ENCODE assay signal across 18 mouse cellular contexts in genomic region chr7:82972214-82973006, GRCm38 (mm10).
DNase-seq lines count a peak whose midpoint lies in the region; ATAC-seq and TF ChIP-seq lines count a peak whose summit lies in the region.
"Had no signal": no experiment of that assay in that cellular context is flagged by ENCODE, and none has a peak within 500 bp of the region (broad histone marks: within the 10 kb centered on the region; RNA-seq: fewer than 3 reads in every experiment).

No protein-coding gene starts in this region.

- H3K4me3 ChIP-seq in forebrain, embryonic 14.5 days (ENCODE audit: low read depth, low read length), result no peak overlapping the region
- no peak overlapping the region for H3K4me3 ChIP-seq in forebrain, embryonic 11.5 days (ENCODE audit: low read depth, low read length)
- H3K4me3 ChIP-seq in midbrain, postnatal 0 days (ENCODE audit: low read depth, low read length), result no peak overlapping the region
- no peak overlapping the region for H3K4me3 ChIP-seq in midbrain, embryonic 14.5 days (replicated peaks; ENCODE audit: low read depth, low read length)
- no peak overlapping the region for H3K4me3 ChIP-seq in forebrain, postnatal 0 days (ENCODE audit: low read depth, low read length)
- no peak overlapping the region for H3K4me3 ChIP-seq in midbrain, embryonic 16.5 days (ENCODE audit: low read depth, low read length)
- H3K4me3 ChIP-seq: intestine, embryonic 15.5 days; midbrain, embryonic 12.5 days; neural tube, embryonic 12.5 days had no signal

- no peak overlapping the region for H3K9ac ChIP-seq in forebrain, embryonic 14.5 days (ENCODE audit: low read length)
- H3K9ac ChIP-seq in forebrain, embryonic 11.5 days (ENCODE audit: low read length), result no peak overlapping the region
- no peak overlapping the region for H3K9ac ChIP-seq in midbrain, postnatal 0 days (replicated peaks; ENCODE audit: low read length, poor library complexity, severe bottlenecking)
- no peak overlapping the region for H3K9ac ChIP-seq in midbrain, embryonic 14.5 days (replicated peaks; ENCODE audit: low read length)
- no peak overlapping the region for H3K9ac ChIP-seq in forebrain, postnatal 0 days
- H3K9ac ChIP-seq in midbrain, embryonic 16.5 days (ENCODE audit: low read depth, low read length), result no peak overlapping the region
- H3K9ac ChIP-seq: intestine, embryonic 15.5 days; midbrain, embryonic 12.5 days; neural tube, embryonic 12.5 days had no signal

- ATAC-seq in forebrain, embryonic 14.5 days, result peak; percentile 37
- no peak for ATAC-seq in forebrain, embryonic 11.5 days (replicated peaks; ENCODE audit: low FRiP score)
- ATAC-seq in midbrain, postnatal 0 days (ENCODE audit: low FRiP score), result no peak
- ATAC-seq in midbrain, embryonic 14.5 days (ENCODE audit: low FRiP score, low TSS enrichment), result no peak
- peak; percentile 71 for ATAC-seq in forebrain, postnatal 0 days
- no peak for ATAC-seq in midbrain, embryonic 16.5 days
- ATAC-seq: intestine, embryonic 15.5 days had no signal

- H3K9me3 ChIP-seq in forebrain, embryonic 14.5 days (replicated peaks; ENCODE audit: control insufficient read depth, low read length), result no peaks in the 10 kb centered on the region
- H3K9me3 ChIP-seq in forebrain, embryonic 11.5 days (ENCODE audit: control insufficient read depth, low read length), result no peaks in the 10 kb centered on the region
- H3K9me3 ChIP-seq in midbrain, postnatal 0 days (ENCODE audit: low read length), result no peaks in the 10 kb centered on the region
- H3K9me3 ChIP-seq in midbrain, embryonic 14.5 days (ENCODE audit: control insufficient read depth, low read length), result no peaks in the 10 kb centered on the region
- no peaks in the 10 kb centered on the region for H3K9me3 ChIP-seq in forebrain, postnatal 0 days (ENCODE audit: low read length)
- H3K9me3 ChIP-seq in midbrain, embryonic 16.5 days (replicated peaks; ENCODE audit: control insufficient read depth, low read length, poor library complexity, severe bottlenecking), result no peaks in the 10 kb centered on the region
- H3K9me3 ChIP-seq: G1E; intestine, embryonic 15.5 days; neural tube, embryonic 12.5 days had no signal

- H3K4me2 ChIP-seq in forebrain, embryonic 14.5 days (ENCODE audit: low read length), result no peak overlapping the region
- H3K4me2 ChIP-seq in forebrain, embryonic 11.5 days (ENCODE audit: low read depth, low read length, severe bottlenecking), result no peak overlapping the region
- H3K4me2 ChIP-seq in midbrain, postnatal 0 days (ENCODE audit: low read depth, low read length, poor library complexity, severe bottlenecking), result no peak overlapping the region
- no peak overlapping the region for H3K4me2 ChIP-seq in midbrain, embryonic 14.5 days (ENCODE audit: low read length)
- no peak overlapping the region for H3K4me2 ChIP-seq in forebrain, postnatal 0 days (ENCODE audit: low read depth)
- no peak overlapping the region for H3K4me2 ChIP-seq in midbrain, embryonic 16.5 days (ENCODE audit: low read length)
- H3K4me2 ChIP-seq: intestine, embryonic 15.5 days; midbrain, embryonic 12.5 days; neural tube, embryonic 12.5 days had no signal

- no peak for TF ChIP-seq CTCF in midbrain, postnatal 0 days (IDR thresholded peaks at IDR 0.05)
- TF ChIP-seq CTCF in forebrain, postnatal 0 days (IDR thresholded peaks at IDR 0.05; ENCODE audit: low read depth), result no peak

- H3K36me3 ChIP-seq in forebrain, embryonic 14.5 days (ENCODE audit: control insufficient read depth, insufficient read depth, low read length), result no peaks in the 10 kb centered on the region
- H3K36me3 ChIP-seq in forebrain, embryonic 11.5 days (ENCODE audit: control insufficient read depth, insufficient read depth, low read length), result no peaks in the 10 kb centered on the region
- no peaks in the 10 kb centered on the region for H3K36me3 ChIP-seq in midbrain, postnatal 0 days (ENCODE audit: insufficient read depth, low read length)
- H3K36me3 ChIP-seq in midbrain, embryonic 14.5 days (ENCODE audit: control insufficient read depth, insufficient read depth, low read length), result no peaks in the 10 kb centered on the region
- no peaks in the 10 kb centered on the region for H3K36me3 ChIP-seq in forebrain, postnatal 0 days (ENCODE audit: insufficient read depth)
- no peaks in the 10 kb centered on the region for H3K36me3 ChIP-seq in midbrain, embryonic 16.5 days (ENCODE audit: control insufficient read depth, insufficient read depth, low read length)
- H3K36me3 ChIP-seq: G1E; intestine, embryonic 15.5 days; midbrain, embryonic 12.5 days; neural tube, embryonic 12.5 days had no signal

- H3K27me3 ChIP-seq in forebrain, embryonic 14.5 days (replicated peaks; ENCODE audit: control insufficient read depth, insufficient read depth, low read length), result no peaks in the 10 kb centered on the region
- H3K27me3 ChIP-seq in forebrain, embryonic 11.5 days (ENCODE audit: control insufficient read depth, insufficient read depth, low read length), result no peaks in the 10 kb centered on the region
- H3K27me3 ChIP-seq in midbrain, postnatal 0 days (ENCODE audit: insufficient read depth, low read length), result no peaks in the 10 kb centered on the region
- no peaks in the 10 kb centered on the region for H3K27me3 ChIP-seq in midbrain, embryonic 14.5 days (ENCODE audit: control insufficient read depth, insufficient read depth, low read length)
- no peaks in the 10 kb centered on the region for H3K27me3 ChIP-seq in forebrain, postnatal 0 days (ENCODE audit: insufficient read depth, low read length)
- no peaks in the 10 kb centered on the region for H3K27me3 ChIP-seq in midbrain, embryonic 16.5 days (ENCODE audit: control insufficient read depth, insufficient read depth, low read depth, low read length)
- H3K27me3 ChIP-seq: intestine, embryonic 15.5 days; midbrain, embryonic 12.5 days; neural tube, embryonic 12.5 days had no signal

- 63% methylated on average over 12 of the region's 12 CpGs for WGBS in forebrain, embryonic 14.5 days
- 74% methylated on average over 12 of the region's 12 CpGs for WGBS in forebrain, embryonic 11.5 days
- WGBS in midbrain, postnatal 0 days, result 66% methylated on average over 12 of the region's 12 CpGs
- 75% methylated on average over 12 of the region's 12 CpGs for WGBS in midbrain, embryonic 14.5 days
- 47% methylated on average over 12 of the region's 12 CpGs for WGBS in forebrain, postnatal 0 days
- 66% methylated on average over 12 of the region's 12 CpGs for WGBS in midbrain, embryonic 16.5 days

- H3K4me1 ChIP-seq in forebrain, embryonic 14.5 days (ENCODE audit: control insufficient read depth, insufficient read depth, low read length), result peaks cover 4% of the 10 kb centered on the region; the same call in 1 of the 2 replicates
- no peaks in the 10 kb centered on the region for H3K4me1 ChIP-seq in forebrain, embryonic 11.5 days (replicated peaks; ENCODE audit: control insufficient read depth, insufficient read depth, low read length)
- no peaks in the 10 kb centered on the region for H3K4me1 ChIP-seq in midbrain, postnatal 0 days (ENCODE audit: insufficient read depth, low read length)
- H3K4me1 ChIP-seq in midbrain, embryonic 14.5 days (ENCODE audit: control insufficient read depth, insufficient read depth, low read length), result no peaks in the 10 kb centered on the region
- H3K4me1 ChIP-seq in forebrain, postnatal 0 days (ENCODE audit: insufficient read depth), result no peaks in the 10 kb centered on the region
- H3K4me1 ChIP-seq in midbrain, embryonic 16.5 days (ENCODE audit: control insufficient read depth, insufficient read depth, low read length), result no peaks in the 10 kb centered on the region; the same call in 1 of the 2 replicates
- H3K4me1 ChIP-seq: intestine, embryonic 15.5 days; neural tube, embryonic 12.5 days had no signal

- DNase-seq in forebrain, embryonic 14.5 days (ENCODE audit: low spot score), result peak; percentile 46
- no peak for DNase-seq in forebrain, embryonic 11.5 days (ENCODE audit: low spot score)
- peak; percentile 5 for DNase-seq in midbrain, postnatal 0 days (ENCODE audit: low spot score)
- no peak for DNase-seq in midbrain, embryonic 14.5 days
- DNase-seq in forebrain, postnatal 0 days, result peak; percentile 64
- no peak for DNase-seq in right cerebral cortex, postnatal 14 days
- no peak for DNase-seq in ovary, postnatal 36 days (ENCODE audit: low spot score)
- DNase-seq: B cell, adult 2 months; cerebellum, postnatal 10 days; heart, postnatal 36 days; kidney, postnatal 14 days; retina, postnatal 1 day; thymus, adult 18-20 months had no signal

- no peak overlapping the region for H3K27ac ChIP-seq in forebrain, embryonic 14.5 days (ENCODE audit: low read depth, low read length)
- H3K27ac ChIP-seq in forebrain, embryonic 11.5 days (ENCODE audit: low read depth, low read length), result no peak overlapping the region
- H3K27ac ChIP-seq in midbrain, postnatal 0 days (ENCODE audit: low read depth, low read length), result no peak overlapping the region
- H3K27ac ChIP-seq in midbrain, embryonic 14.5 days (replicated peaks; ENCODE audit: low read depth, low read length), result no peak overlapping the region
- no peak overlapping the region for H3K27ac ChIP-seq in forebrain, postnatal 0 days (ENCODE audit: low read depth, low read length)
- H3K27ac ChIP-seq in midbrain, embryonic 16.5 days (ENCODE audit: low read length), result no peak overlapping the region
- H3K27ac ChIP-seq: intestine, embryonic 15.5 days; midbrain, embryonic 12.5 days; neural tube, embryonic 12.5 days had no signal

Comparison
In these comparisons a context has a peak if more than half of its experiments do, and no peak if none do; other contexts are left out.
1. ATAC-seq: peak in forebrain, embryonic 14.5 days (single experiment) and forebrain, postnatal 0 days (single experiment); none in forebrain, embryonic 11.5 days (single experiment), midbrain, postnatal 0 days (single experiment), midbrain, embryonic 14.5 days (single experiment) and midbrain, embryonic 16.5 days (single experiment).
2. DNase-seq: peak in forebrain, embryonic 14.5 days (single experiment), midbrain, postnatal 0 days (single experiment) and forebrain, postnatal 0 days (single experiment); none in forebrain, embryonic 11.5 days (single experiment), midbrain, embryonic 14.5 days (single experiment), right cerebral cortex, postnatal 14 days (single experiment) and ovary, postnatal 36 days (single experiment).